Mouse (Mus musculus) cerebellum, adult 8-10 months (tissue): ENCODE results near the gene Polr3e.
"Not testable (repeated sequence)": the region's sequence is repeated elsewhere in the genome, so short reads cannot be mapped to it uniquely, and the experiment has no call there.

Experiments
- DNase-seq: peaks from one replicate; pipeline ENCODE4 v3.0.0; 2022

The Polr3e gene

GRCm38 (mm10) chr7:120911268-120911667, 6.3 kb upstream of the Polr3e start:
- not testable (repeated sequence) for DNase-seq

GRCm38 (mm10) chr7:120913332-120913731, 4.2 kb upstream of the Polr3e start:
- DNase-seq = no peak

GRCm38 (mm10) chr7:120916262-120916875, 1.2 kb upstream of the Polr3e start:
- DNase-seq = no peak

- DNase-seq = no peak
These were observed 309 bp upstream of the Polr3e start for GRCm38 (mm10) chr7:120917279-120917591.

GRCm38 (mm10) chr7:120918526-120918962, 1.0 kb downstream of the Polr3e start:
- DNase-seq = peak; percentile 64

- DNase-seq = no peak
These were observed 15.6 kb downstream of the Polr3e start for GRCm38 (mm10) chr7:120933110-120933509.

GRCm38 (mm10) chr7:120933680-120934195, 16.2 kb downstream of the Polr3e start:
- no peak for DNase-seq

- peak; percentile 35 for DNase-seq
These were observed 17.2 kb downstream of the Polr3e start for GRCm38 (mm10) chr7:120934716-120935115.

- no peak for DNase-seq
These were observed 19.0 kb downstream of the Polr3e start for GRCm38 (mm10) chr7:120936522-120936921.

GRCm38 (mm10) chr7:120938206-120938605, 20.7 kb downstream of the Polr3e start:
- DNase-seq = no peak

- DNase-seq = no peak
These were observed 22.8 kb downstream of the Polr3e start for GRCm38 (mm10) chr7:120940343-120940742.

- DNase-seq = no peak
These were observed 23.7 kb downstream of the Polr3e start for GRCm38 (mm10) chr7:120941214-120941613.

GRCm38 (mm10) chr7:120942506-120942905, 25.0 kb downstream of the Polr3e start:
- no peak for DNase-seq

- no peak for DNase-seq
These were observed 26.5 kb downstream of the Polr3e start for GRCm38 (mm10) chr7:120943936-120944509.

GRCm38 (mm10) chr7:120953591-120953990, 36.0 kb downstream of the Polr3e start:
- not testable (repeated sequence) for DNase-seq

GRCm38 (mm10) chr7:120960116-120960515, 42.6 kb downstream of the Polr3e start:
- no peak for DNase-seq

GRCm38 (mm10) chr7:120960601-120961000, 43.1 kb downstream of the Polr3e start:
- DNase-seq = no peak

GRCm38 (mm10) chr7:120961893-120962292, 44.3 kb downstream of the Polr3e start:
- DNase-seq = no peak

- DNase-seq = no peak
These were observed 45.6 kb downstream of the Polr3e start for GRCm38 (mm10) chr7:120963126-120963525.

GRCm38 (mm10) chr7:120969221-120969620, 51.7 kb downstream of the Polr3e start:
- DNase-seq = no peak

GRCm38 (mm10) chr7:120970112-120970511, 52.6 kb downstream of the Polr3e start:
- DNase-seq = no peak

- not testable (repeated sequence) for DNase-seq
These were observed 54.9 kb downstream of the Polr3e start for GRCm38 (mm10) chr7:120972471-120972870.

GRCm38 (mm10) chr7:120974001-120974400, 56.5 kb downstream of the Polr3e start:
- no peak for DNase-seq

GRCm38 (mm10) chr7:120977063-120977462, 59.5 kb downstream of the Polr3e start:
- DNase-seq = no peak

- DNase-seq = no peak
These were observed 62.5 kb downstream of the Polr3e start for GRCm38 (mm10) chr7:120980041-120980440.
